Mouse (Mus musculus) forebrain, embryonic 12.5 days (tissue): ENCODE measurements around the gene Ldhb. TPM values are rescaled to one million over a fixed set of nuclear protein-coding genes. Genes with fewer than 3 reads are reported as not detected.
"Not testable (repeated sequence)": the region's sequence is repeated elsewhere in the genome, so short reads cannot be mapped to it uniquely, and the experiment has no call there.

Source experiments
- ATAC-seq: fragments of 200-750 bp; cut with Nextera tagmentation; 2 replicates; pipeline ENCODE4 v1.8.0; 2017; ENCODE audit warnings: moderate TSS enrichment; ENCODE audit not compliant: low FRiP score
- H3K27ac ChIP-seq: fragments of 300-500 bp; sonication (generic); 2 replicates; pipeline ENCODE4 v1.5.1; 2016; ENCODE audit warnings: mild to moderate bottlenecking
- H3K27me3 ChIP-seq: fragments of 300-500 bp; sonication (generic); 2 replicates; pipeline ENCODE4 v1.6.1; 2016; ENCODE audit warnings: mild to moderate bottlenecking
- H3K36me3 ChIP-seq: fragments of 300-500 bp; sonication (generic); replicated peaks from 2 replicates; pipeline ENCODE4 v1.6.1; 2016; ENCODE audit warnings: mild to moderate bottlenecking
- H3K4me1 ChIP-seq: fragments of 300-500 bp; sonication (generic); 2 replicates; pipeline ENCODE4 v1.6.1; 2016
- H3K4me2 ChIP-seq: fragments of 300-500 bp; sonication (generic); 2 replicates; pipeline ENCODE4 v1.6.1; 2016; ENCODE audit warnings: mild to moderate bottlenecking, moderate library complexity
- H3K4me3 ChIP-seq: fragments of 300-500 bp; sonication (generic); replicated peaks from 2 replicates; pipeline ENCODE4 v1.5.1; 2016; ENCODE audit warnings: mild to moderate bottlenecking
- H3K9ac ChIP-seq: fragments of 300-500 bp; sonication (generic); 2 replicates; pipeline ENCODE4 v1.6.1; 2016; ENCODE audit warnings: mild to moderate bottlenecking
- H3K9me3 ChIP-seq: fragments of 300-500 bp; sonication (generic); 2 replicates; pipeline ENCODE4 v1.6.1; 2016
- WGBS: fragments of 180-500 bp; shearing (Covaris S2); methylation state at CpG from one replicate; pipeline ENCODE4 v1.1.7; 2016; 5-methylcytosine and 5-hydroxymethylcytosine counted together
- polyA plus RNA-seq: library from polyadenylated mRNA; unstranded; fragments of >200 nt; fragmentation: Nextera tagmentation; extraction: Ambion mirVana; gene quantifications from 2 replicates; pipeline ENCODE4 v1.2.1, GENCODE M21; 2016

The Ldhb gene
- polyA plus RNA-seq, 1 experiment from 2014 or later: 422 TPM

GRCm38 (mm10) chr6:142532686-142533085, 24.9 kb upstream of the Ldhb start:
- 96% methylated on average over 2 of the region's 2 CpGs for WGBS
- Histone ChIP-seq H3K4me2 (no peak overlapping the region), H3K9me3 (no peaks in the 10 kb centered on the region), H3K36me3 (no peaks in the 10 kb centered on the region), H3K27me3 (no peaks in the 10 kb centered on the region), H3K27ac (no peak overlapping the region), H3K9ac (no peak overlapping the region), H3K4me3 (no peak overlapping the region), H3K4me1 (no peaks in the 10 kb centered on the region)
- ATAC-seq: no peak

- Histone ChIP-seq H3K27me3 (no peaks in the 10 kb centered on the region), H3K4me3 (no peak overlapping the region), H3K4me1 (no peaks in the 10 kb centered on the region), H3K9me3 (no peaks in the 10 kb centered on the region), H3K36me3 (no peaks in the 10 kb centered on the region), H3K9ac (no peak overlapping the region), H3K4me2 (no peak overlapping the region), H3K27ac (no peak overlapping the region)
- 88% methylated on average over 15 of the region's 17 CpGs for WGBS
- no peak for ATAC-seq
These were observed 24.4 kb upstream of the Ldhb start for GRCm38 (mm10) chr6:142532141-142532540.

GRCm38 (mm10) chr6:142530378-142530777, 22.6 kb upstream of the Ldhb start:
- H3K27ac ChIP-seq: no peak overlapping the region

GRCm38 (mm10) chr6:142529680-142530079, 21.9 kb upstream of the Ldhb start:
- Histone ChIP-seq H3K27me3 (no peaks in the 10 kb centered on the region), H3K27ac (no peak overlapping the region), H3K9ac (no peak overlapping the region), H3K4me2 (no peak overlapping the region), H3K36me3 (no peaks in the 10 kb centered on the region), H3K4me3 (no peak overlapping the region), H3K4me1 (no peaks in the 10 kb centered on the region), H3K9me3 (no peaks in the 10 kb centered on the region)
- no peak for ATAC-seq
- WGBS: 85% methylated on average over 8 of the region's 8 CpGs

More at GRCm38 (mm10) chr6:142530378-142530777, 22.6 kb upstream of the Ldhb start:
- WGBS: 84% methylated on average over 5 of the region's 5 CpGs
- Histone ChIP-seq H3K4me1 (no peaks in the 10 kb centered on the region), H3K4me2 (no peak overlapping the region), H3K36me3 (no peaks in the 10 kb centered on the region), H3K4me3 (no peak overlapping the region), H3K9me3 (no peaks in the 10 kb centered on the region), H3K9ac (no peak overlapping the region), H3K27me3 (no peaks in the 10 kb centered on the region)
- ATAC-seq: no peak

GRCm38 (mm10) chr6:142527931-142528562, 20.3 kb upstream of the Ldhb start:
- Histone ChIP-seq H3K27me3 (no peaks in the 10 kb centered on the region), H3K4me3 (no peak overlapping the region), H3K4me1 (no peaks in the 10 kb centered on the region), H3K9ac (no peak overlapping the region), H3K9me3 (no peaks in the 10 kb centered on the region), H3K27ac (no peak overlapping the region), H3K4me2 (no peak overlapping the region), H3K36me3 (no peaks in the 10 kb centered on the region)
- ATAC-seq: no peak
- WGBS: 74% methylated on average over 1 of the region's 1 CpGs

GRCm38 (mm10) chr6:142524635-142525308, 17.0 kb upstream of the Ldhb start:
- peak; percentile 73 for ATAC-seq
- H3K9ac ChIP-seq: no peak overlapping the region
- WGBS: 12% methylated on average over 4 of the region's 4 CpGs

GRCm38 (mm10) chr6:142521591-142522110, 13.9 kb upstream of the Ldhb start:
- WGBS: 84% methylated on average over 12 of the region's 12 CpGs
- no peaks in the 10 kb centered on the region for H3K9me3 ChIP-seq
- ATAC-seq: no peak

More at GRCm38 (mm10) chr6:142524635-142525308, 17.0 kb upstream of the Ldhb start:
- Histone ChIP-seq H3K36me3 (no peaks in the 10 kb centered on the region), H3K27me3 (no peaks in the 10 kb centered on the region), H3K9me3 (no peaks in the 10 kb centered on the region), H3K27ac (no peak overlapping the region), H3K4me2 (no peak overlapping the region), H3K4me3 (no peak overlapping the region), H3K4me1 (no peaks in the 10 kb centered on the region)

GRCm38 (mm10) chr6:142519110-142519509, 11.4 kb upstream of the Ldhb start:
- Histone ChIP-seq H3K4me2 (no peak overlapping the region), H3K4me3 (no peak overlapping the region), H3K9me3 (no peaks in the 10 kb centered on the region), H3K9ac (no peak overlapping the region), H3K4me1 (no peaks in the 10 kb centered on the region), H3K36me3 (no peaks in the 10 kb centered on the region), H3K27ac (no peak overlapping the region), H3K27me3 (no peaks in the 10 kb centered on the region)
- 15% methylated on average over 6 of the region's 6 CpGs for WGBS
- peak; percentile 66; the same call in 1 of the 2 replicates for ATAC-seq

More at GRCm38 (mm10) chr6:142521591-142522110, 13.9 kb upstream of the Ldhb start:
- Histone ChIP-seq H3K27me3 (no peaks in the 10 kb centered on the region), H3K36me3 (no peaks in the 10 kb centered on the region), H3K9ac (no peak overlapping the region), H3K4me2 (no peak overlapping the region), H3K4me3 (no peak overlapping the region), H3K27ac (no peak overlapping the region), H3K4me1 (no peaks in the 10 kb centered on the region)

GRCm38 (mm10) chr6:142515379-142515778, 7.6 kb upstream of the Ldhb start:
- not testable (repeated sequence) for H3K4me3 ChIP-seq, H3K27ac ChIP-seq, H3K4me1 ChIP-seq, H3K4me2 ChIP-seq, ATAC-seq, H3K9ac ChIP-seq, H3K36me3 ChIP-seq, H3K9me3 ChIP-seq
- 74% methylated on average over 9 of the region's 9 CpGs for WGBS
- peaks cover 11% of the 10 kb centered on the region; the same call in 1 of the 2 replicates for H3K27me3 ChIP-seq

GRCm38 (mm10) chr6:142514912-142515311, 7.2 kb upstream of the Ldhb start:
- no peak for ATAC-seq
- H3K4me1 ChIP-seq: peaks cover 3% of the 10 kb centered on the region; the same call in 1 of the 2 replicates
- H3K9me3 ChIP-seq: no peaks in the 10 kb centered on the region
- H3K27ac ChIP-seq: no peak overlapping the region
- H3K4me2 ChIP-seq: no peak overlapping the region
- 2% methylated on average over 10 of the region's 10 CpGs for WGBS
- no peaks in the 10 kb centered on the region for H3K36me3 ChIP-seq
- H3K9ac ChIP-seq: no peak overlapping the region
- H3K4me3 ChIP-seq: no peak overlapping the region
- peaks cover 11% of the 10 kb centered on the region; the same call in 1 of the 2 replicates for H3K27me3 ChIP-seq

- Histone ChIP-seq H3K4me2 (no peak overlapping the region), H3K4me3 (no peak overlapping the region), H3K4me1 (peaks cover 10% of the 10 kb centered on the region), H3K27me3 (peaks cover 22% of the 10 kb centered on the region), H3K9me3 (no peaks in the 10 kb centered on the region), H3K36me3 (no peaks in the 10 kb centered on the region), H3K9ac (no peak overlapping the region), H3K27ac (no peak overlapping the region)
- no peak for ATAC-seq
- 58% methylated on average over 3 of the region's 3 CpGs for WGBS
These were observed 5.1 kb upstream of the Ldhb start for GRCm38 (mm10) chr6:142512902-142513301.

GRCm38 (mm10) chr6:142511516-142512135, 3.9 kb upstream of the Ldhb start:
- Histone ChIP-seq H3K9ac (no peak overlapping the region), H3K9me3 (no peaks in the 10 kb centered on the region), H3K4me3 (no peak overlapping the region), H3K27me3 (peaks cover 22% of the 10 kb centered on the region), H3K4me1 (peaks cover 14% of the 10 kb centered on the region), H3K27ac (no peak overlapping the region), H3K36me3 (no peaks in the 10 kb centered on the region), H3K4me2 (no peak overlapping the region)
- WGBS: 34% methylated on average over 12 of the region's 12 CpGs
- no peak for ATAC-seq
